Mouse (Mus musculus): ENCODE measurements around the gene Vti1a.

GRCm38 (mm10) chr19:55593729-55594444, 277.8 kb downstream of the Vti1a start:
- TF ChIP-seq POLR2A (IDR thresholded peaks at IDR 0.05; ENCODE audit: borderline replicate concordance, extremely low read depth, insufficient read depth, insufficient read length, poor library complexity, severe bottlenecking) (no peak), CTCF (IDR thresholded peaks at IDR 0.05; ENCODE audit: borderline replicate concordance, extremely low read depth, insufficient read depth, insufficient read length) (no peak)
